Comparison of ENCODE assay signal across 11 mouse cellular contexts in the genomic region with DNA sequence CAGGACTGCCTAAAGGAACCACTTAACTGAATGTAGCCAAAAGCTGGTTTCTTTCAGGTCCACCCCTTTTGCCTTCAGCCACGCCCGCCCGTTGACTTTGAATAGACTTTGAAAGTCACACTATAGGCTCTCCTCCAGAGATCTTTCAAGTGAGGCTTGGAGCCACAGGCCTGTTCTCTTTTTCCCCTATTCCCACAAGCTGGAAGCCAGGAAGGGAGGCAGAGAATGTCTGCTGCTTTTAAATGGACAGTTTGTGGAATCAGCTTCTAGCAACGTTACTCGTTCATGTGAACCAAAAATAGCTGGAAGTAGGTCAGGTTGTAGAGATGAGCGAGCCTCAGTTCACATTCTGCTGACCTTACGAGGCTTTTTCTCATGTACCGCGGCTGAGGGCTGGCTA.
A peak's percentile ranks its signal among the peaks of the same experiment; 100 is the strongest.
DNase-seq lines count a peak whose midpoint lies in the region; ATAC-seq and TF ChIP-seq lines count a peak whose summit lies in the region.
"Had no signal": no experiment of that assay in that cellular context is flagged by ENCODE, and none has a peak within 500 bp of the region (broad histone marks: within the 10 kb centered on the region; RNA-seq: fewer than 3 reads in every experiment).

No protein-coding gene starts in this region.

- peaks cover 34% of the 10 kb centered on the region for H3K4me1 ChIP-seq in midbrain, embryonic 15.5 days

- peak; percentile 26 for DNase-seq in CD4-positive, CD25-positive, alpha-beta regulatory T cell, adult 2 months (ENCODE audit: low read depth, low spot score)
- no peak for DNase-seq in left cerebral cortex, adult 2 months (ENCODE audit: extremely low spot score in 1 of 2, low spot score in 2 of 2)
- DNase-seq in left cerebral cortex, postnatal 4 days = no peak
- peak; percentile 38 to 58 for DNase-seq in heart, adult 9 months (ENCODE audit: low spot score in 2 of 2)
- DNase-seq in right cerebral cortex, adult 18-20 months = no peak
- DNase-seq in layer of hippocampus, postnatal 14 days (ENCODE audit: low spot score in 2 of 2) = no peak
- DNase-seq: thymus, adult 2 months had no signal

- 60% methylated on average over 9 of the region's 9 CpGs for WGBS in midbrain, embryonic 15.5 days

- no peaks in the 10 kb centered on the region for H3K27me3 ChIP-seq in midbrain, embryonic 15.5 days (replicated peaks)
- H3K27me3 ChIP-seq: liver, embryonic 15.5 days had no signal

- no peak overlapping the region for H3K4me3 ChIP-seq in left cerebral cortex, adult 2 months
- H3K4me3 ChIP-seq in midbrain, embryonic 15.5 days = no peak overlapping the region
- H3K4me3 ChIP-seq: forebrain, embryonic 10.5 days; liver, embryonic 15.5 days had no signal

- H3K4me2 ChIP-seq in midbrain, embryonic 15.5 days = no peak overlapping the region
- H3K4me2 ChIP-seq: liver, embryonic 15.5 days had no signal

- H3K27ac ChIP-seq in left cerebral cortex, adult 2 months = peak overlapping the region; percentile 4; the same call in 1 of the 2 replicates
- H3K27ac ChIP-seq in midbrain, embryonic 15.5 days = peak overlapping the region; percentile 42
- H3K27ac ChIP-seq: forebrain, embryonic 10.5 days; liver, embryonic 15.5 days had no signal

- no peak for ATAC-seq in CD4-positive, CD25-positive, alpha-beta regulatory T cell, adult 4 months
- ATAC-seq in midbrain, embryonic 15.5 days (replicated peaks) = no peak

- no peaks in the 10 kb centered on the region for H3K36me3 ChIP-seq in midbrain, embryonic 15.5 days (replicated peaks)
- H3K36me3 ChIP-seq: forebrain, embryonic 10.5 days; liver, embryonic 15.5 days had no signal

- intact Hi-C loops in left cerebral cortex, adult 2 months (cut with DNase I) = loop anchor here (5.0 to 10.0 kb wide), 3 partner anchors 123 to 234 kb away; no protein-coding TSS in a partner anchor
- intact Hi-C loops in left cerebral cortex, postnatal 4 days (cut with DNase I) = no loop called here

- no peak for TF ChIP-seq CTCF in left cerebral cortex, adult 2 months (IDR thresholded peaks at IDR 0.05)

- no peak overlapping the region for H3K9ac ChIP-seq in midbrain, embryonic 15.5 days
- H3K9ac ChIP-seq: liver, embryonic 15.5 days had no signal

- H3K9me3 ChIP-seq in midbrain, embryonic 15.5 days = no peaks in the 10 kb centered on the region
- H3K9me3 ChIP-seq: forebrain, embryonic 10.5 days; liver, embryonic 15.5 days had no signal

Comparison
In these comparisons a context has a peak if more than half of its experiments do, and no peak if none do; other contexts are left out.
1. DNase-seq: peak in CD4-positive, CD25-positive, alpha-beta regulatory T cell, adult 2 months (single experiment) and heart, adult 9 months (2 of 2); none in left cerebral cortex, adult 2 months (0 of 2), left cerebral cortex, postnatal 4 days (single experiment), right cerebral cortex, adult 18-20 months (single experiment) and layer of hippocampus, postnatal 14 days (0 of 2).